Mouse (Mus musculus) lung, postnatal 0 days (tissue): ENCODE data around the gene Arpc5. TPM values are rescaled to one million over a fixed set of nuclear protein-coding genes. Genes with fewer than 3 reads are reported as not detected.
A peak's percentile ranks its signal among the peaks of the same experiment; 100 is the strongest.

Source experiments
- ATAC-seq: fragments of 200-750 bp; cut with Nextera tagmentation; 2 replicates; pipeline ENCODE4 v1.8.0; 2017; ENCODE audit warnings: moderate library complexity
- DNase-seq: peaks from one replicate; pipeline ENCODE4 v3.0.0-alpha.2; 2016; ENCODE audit warnings: low spot score
- H3K27ac ChIP-seq: fragments of 300-500 bp; sonication (generic); 2 replicates; pipeline ENCODE4 v1.5.1; 2014; ENCODE audit warnings: antibody characterized with exemption, mild to moderate bottlenecking, low read length, mixed read lengths
- H3K27me3 ChIP-seq: fragments of 300-500 bp; sonication (generic); replicated peaks from 2 replicates; pipeline ENCODE4 v1.6.1; 2014; ENCODE audit warnings: low read length, mixed read lengths; ENCODE audit not compliant: insufficient read depth
- H3K36me3 ChIP-seq: fragments of 300-500 bp; sonication (generic); 2 replicates; pipeline ENCODE4 v1.6.1; 2014; ENCODE audit warnings: low read length, mixed read lengths; ENCODE audit not compliant: insufficient read depth
- H3K4me1 ChIP-seq: fragments of 300-500 bp; sonication (generic); 2 replicates; pipeline ENCODE4 v1.6.1; 2014; ENCODE audit warnings: antibody characterized with exemption, low read depth, low read length, mixed read lengths; ENCODE audit not compliant: insufficient read depth
- H3K4me2 ChIP-seq: fragments of 300-500 bp; sonication (generic); replicated peaks from 2 replicates; pipeline ENCODE4 v1.6.1; 2014; ENCODE audit warnings: low read depth, mild to moderate bottlenecking, low read length, moderate library complexity, mixed read lengths
- H3K4me3 ChIP-seq: fragments of 300-500 bp; sonication (generic); 2 replicates; pipeline ENCODE4 v1.5.1; 2014; ENCODE audit warnings: low read depth, low read length
- H3K9ac ChIP-seq: fragments of 300-500 bp; sonication (generic); replicated peaks from 2 replicates; pipeline ENCODE4 v1.6.1; 2014; ENCODE audit warnings: low read depth, mild to moderate bottlenecking
- H3K9me3 ChIP-seq: fragments of 300-500 bp; sonication (generic); 2 replicates; pipeline ENCODE4 v1.6.1; 2016; ENCODE audit warnings: low read length, mixed read lengths
- CTCF ChIP-seq: IDR thresholded peaks from 2 replicates; pipeline ENCODE4 v1.5.1; 2016; ENCODE audit warnings: antibody characterized with exemption, mild to moderate bottlenecking
- EP300 ChIP-seq: IDR thresholded peaks from 2 replicates; pipeline ENCODE4 v1.6.1; 2016; ENCODE audit warnings: antibody characterized with exemption, mild to moderate bottlenecking, control low read depth
- WGBS: fragments of 180-500 bp; shearing (Covaris S2); extraction: QIAGEN DNeasy Blood & Tissue Kit; methylation state at CpG from one replicate; pipeline ENCODE4 v1.1.7; 2014; 5-methylcytosine and 5-hydroxymethylcytosine counted together
- polyA plus RNA-seq: library from polyadenylated mRNA; unstranded; fragments of >200 nt; fragmentation: Nextera tagmentation; extraction: Ambion mirVana; gene quantifications from 2 replicates; pipeline ENCODE4 v1.2.1, GENCODE M21; 2015

Arpc5 gene
- polyA plus RNA-seq, 1 experiment from 2014 or later = 376 TPM

- ATAC-seq (peak; percentile 26; the same call in 1 of the 2 replicates), DNase-seq (no peak)
- 64% methylated on average over 9 of the region's 9 CpGs for WGBS
Observed at GRCm38 (mm10) chr1:152749276-152749675, 17.1 kb upstream of the Arpc5 start.

GRCm38 (mm10) chr1:152750312-152750965 lies 15.9 kb upstream of the Arpc5 start, which contains the start of gene Apobec4:
Gene Apobec4 (plus strand): TSS chr1:152750551.
- H3K9me3 ChIP-seq = no peaks in the 10 kb centered on the region
- no peaks in the 10 kb centered on the region for H3K4me1 ChIP-seq
- no peak within 1 kb of the TSS for H3K9ac ChIP-seq
- DNase-seq (no peak), ATAC-seq (no peak; the same call in 1 of the 2 replicates)
- H3K36me3 ChIP-seq = no peaks in the 10 kb centered on the region
- no peaks in the 10 kb centered on the region for H3K27me3 ChIP-seq
- H3K27ac ChIP-seq = no peak within 1 kb of the TSS
- no peak within 1 kb of the TSS for H3K4me3 ChIP-seq
- TF ChIP-seq CTCF (no peak), EP300 (no peak)
- WGBS = 60% methylated on average over 13 of the region's 13 CpGs
- H3K4me2 ChIP-seq = no peak within 1 kb of the TSS

More at GRCm38 (mm10) chr1:152749276-152749675, 17.1 kb upstream of the Arpc5 start:
- Histone ChIP-seq H3K9ac (no peak overlapping the region), H3K4me1 (no peaks in the 10 kb centered on the region), H3K9me3 (no peaks in the 10 kb centered on the region), H3K36me3 (no peaks in the 10 kb centered on the region), H3K4me3 (no peak overlapping the region), H3K27ac (no peak overlapping the region), H3K4me2 (no peak overlapping the region), H3K27me3 (no peaks in the 10 kb centered on the region)
- no peak for TF ChIP-seq EP300

- Histone ChIP-seq H3K9me3 (no peaks in the 10 kb centered on the region), H3K27me3 (no peaks in the 10 kb centered on the region), H3K4me2 (no peak overlapping the region), H3K9ac (no peak overlapping the region), H3K27ac (no peak overlapping the region), H3K4me3 (no peak overlapping the region), H3K36me3 (no peaks in the 10 kb centered on the region), H3K4me1 (peaks cover 6% of the 10 kb centered on the region; the same call in 1 of the 2 replicates)
- no peak for ATAC-seq
- DNase-seq = no peak
- 65% methylated on average over 2 of the region's 2 CpGs for WGBS
- TF ChIP-seq CTCF (no peak), EP300 (no peak)
Observed at GRCm38 (mm10) chr1:152761791-152762190, 4.6 kb upstream of the Arpc5 start.

GRCm38 (mm10) chr1:152766804-152767748 lies 734 bp downstream of the Arpc5 start:
- under 1% methylated on average over 60 of the region's 60 CpGs for WGBS
- Histone ChIP-seq H3K4me3 (peak overlapping the region; percentile 97), H3K27ac (peak overlapping the region; percentile 91), H3K4me1 (peaks cover 6% of the 10 kb centered on the region; the same call in 1 of the 2 replicates), H3K9me3 (no peaks in the 10 kb centered on the region), H3K9ac (peak overlapping the region; percentile 90), H3K27me3 (no peaks in the 10 kb centered on the region), H3K36me3 (peaks cover 15% of the 10 kb centered on the region), H3K4me2 (peak overlapping the region; percentile 89)
- TF ChIP-seq EP300 = no peak
- no peak; the same call in 1 of the 2 replicates for TF ChIP-seq CTCF
- ATAC-seq (peak; percentile 37), DNase-seq (peak; percentile 42)

GRCm38 (mm10) chr1:152767749-152768488 lies 1.6 kb downstream of the Arpc5 start:
- Histone ChIP-seq H3K4me2 (peak overlapping the region; percentile 89), H3K36me3 (peaks cover 24% of the 10 kb centered on the region), H3K9ac (no peak overlapping the region), H3K9me3 (no peaks in the 10 kb centered on the region), H3K27ac (no peak overlapping the region), H3K27me3 (no peaks in the 10 kb centered on the region), H3K4me1 (peaks cover 6% of the 10 kb centered on the region; the same call in 1 of the 2 replicates), H3K4me3 (peak overlapping the region; percentile 97)
- 7% methylated on average over 5 of the region's 5 CpGs for WGBS
- ATAC-seq (peak; percentile 16), DNase-seq (peak; percentile 90)
- peak; percentile 84 for TF ChIP-seq CTCF
- TF ChIP-seq EP300 = no peak
